Mouse (Mus musculus) testis, adult 2 months (tissue): ENCODE data around the gene Ip6k1.

Source experiments
- CTCF ChIP-seq: fragments of 200-500 bp; IDR thresholded peaks from 2 replicates; pipeline ENCODE4 v1.5.1; 2012; ENCODE audit warnings: low read depth, mild to moderate bottlenecking, inconsistent platforms, low read length, moderate library complexity; ENCODE audit not compliant: control insufficient read depth, insufficient read depth, insufficient replicate concordance
- POLR2A ChIP-seq: fragments of 200-500 bp; IDR thresholded peaks from 2 replicates; pipeline ENCODE4 v1.6.1; 2012; ENCODE audit warnings: low read depth, mild to moderate bottlenecking, inconsistent platforms, low read length, moderate library complexity; ENCODE audit not compliant: control insufficient read depth

GRCm38 (mm10) chr9:107963700-107964099, 38.6 kb upstream of the Ip6k1 start:
- TF ChIP-seq CTCF (peak; percentile 70; the same call in 1 of the 2 replicates), POLR2A (no peak)
